Mouse (Mus musculus): ENCODE measurements around the gene Steap4.

DNA sequence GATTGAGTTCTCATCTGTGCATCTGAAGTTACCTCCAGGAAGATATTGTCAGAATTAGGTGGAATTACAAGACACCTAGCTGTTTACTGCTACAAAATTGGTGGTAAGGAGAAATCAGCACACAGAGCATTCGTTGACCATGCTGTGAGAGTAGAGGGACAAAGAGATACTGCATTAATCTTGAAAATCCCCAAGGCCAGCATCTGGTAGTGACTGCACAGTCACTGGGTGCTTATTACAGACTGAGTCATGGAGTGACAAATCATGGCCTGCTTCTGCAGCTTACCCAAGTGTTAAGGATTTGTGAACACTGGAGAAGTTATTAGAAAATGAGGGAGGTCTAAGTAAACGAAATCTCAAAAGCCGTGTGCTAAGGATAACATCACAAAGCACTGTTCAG is 53.0 kb downstream of the Steap4 start:
- TF ChIP-seq POLR2A (IDR thresholded peaks at IDR 0.05; ENCODE audit: insufficient read depth, low read depth, low read length), result no peak
- no peak for TF ChIP-seq CTCF (IDR thresholded peaks at IDR 0.05)

Measured in heart, adult 2 months (tissue).